8 mouse cellular contexts compared by ENCODE assay signal in the genomic region with DNA sequence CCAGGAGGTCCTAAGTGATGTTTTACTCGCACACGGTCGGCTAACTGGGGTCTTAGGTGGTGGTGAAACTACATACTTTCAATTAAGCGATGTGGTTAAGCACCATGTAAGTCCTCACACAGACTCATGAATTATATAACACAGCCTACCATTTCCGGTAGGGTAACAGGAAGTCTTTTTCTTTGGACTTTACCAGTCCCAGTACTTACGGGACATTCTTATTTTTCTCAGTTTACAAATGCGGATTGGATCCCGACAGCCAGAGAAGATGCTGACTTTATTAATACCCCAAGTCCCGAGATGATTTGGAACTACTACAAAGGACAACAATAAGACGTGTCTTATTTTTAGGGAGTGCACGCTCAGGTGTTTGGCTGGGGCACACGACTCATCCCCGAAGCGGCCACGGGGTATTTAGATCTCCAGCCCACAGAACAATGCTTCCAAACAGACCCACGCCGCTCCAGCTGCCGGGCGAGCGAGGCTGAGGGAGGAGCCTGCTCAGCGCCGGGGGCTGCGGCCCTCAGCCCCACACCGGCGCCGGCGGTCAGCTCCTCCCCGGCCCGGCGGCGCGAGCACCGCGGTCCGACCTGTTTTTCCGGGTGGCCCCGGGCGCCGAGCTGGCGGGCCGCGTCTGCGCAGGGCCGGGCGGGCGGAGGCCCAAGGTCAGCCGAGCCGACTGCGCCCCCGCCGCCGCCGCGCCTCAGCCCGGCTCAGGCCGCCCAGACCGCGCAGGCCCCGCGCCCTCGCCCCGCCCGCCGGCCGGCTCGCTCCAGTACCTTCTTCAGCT. TPM values are rescaled to one million over a fixed set of nuclear protein-coding genes. Genes with fewer than 3 reads are reported as not detected.
DNase-seq lines count a peak whose midpoint lies in the region; ATAC-seq and TF ChIP-seq lines count a peak whose summit lies in the region.

No protein-coding gene starts in this region.

- peak overlapping the region; percentile 98 for H3K4me3 ChIP-seq in gastrocnemius, adult 2 months
- H3K4me3 ChIP-seq in cortical plate, adult 2 months (ENCODE audit: insufficient read depth, low read length) = peak overlapping the region; percentile 98
- peak overlapping the region; percentile 95 to 100 for H3K4me3 ChIP-seq in heart, embryonic 14.5 days (ENCODE audit: control insufficient read depth in 1 of 2, insufficient read depth in 1 of 2, low read depth in 1 of 2, low read length in 2 of 2)
- peak overlapping the region; percentile 91 for H3K4me3 ChIP-seq in stomach, embryonic 15.5 days (replicated peaks)

- peak; percentile 84 for ATAC-seq in heart, embryonic 14.5 days (ENCODE audit: insufficient number of reproducible peaks, insufficient read depth, low FRiP score, low read depth)
- peak; percentile 43 for ATAC-seq in megakaryocyte progenitor cell, adult 5-6 weeks (replicated peaks; ENCODE audit: poor library complexity)
- peak; percentile 91 for ATAC-seq in stomach, embryonic 15.5 days (ENCODE audit: insufficient read depth, low FRiP score, low read depth)

- no peaks in the 10 kb centered on the region for H3K27me3 ChIP-seq in heart, embryonic 14.5 days (ENCODE audit: control insufficient read depth, insufficient read depth, low read length)
- no peaks in the 10 kb centered on the region for H3K27me3 ChIP-seq in stomach, embryonic 15.5 days (replicated peaks)

- no peak for TF ChIP-seq POLR2A in cortical plate, adult 2 months (IDR thresholded peaks at IDR 0.05; ENCODE audit: extremely low read depth, insufficient read depth, low read length)

- DNase-seq in gastrocnemius, adult 2 months = no peak
- no peak for DNase-seq in gastrocnemius, postnatal 14 days
- peak; percentile 25 to 43 for DNase-seq in CD8-positive naive resting alpha-beta T cell, adult 2 months (ENCODE audit: low read depth in 2 of 2, low spot score in 2 of 2)
- peak; percentile 17 to 24 for DNase-seq in layer of hippocampus, adult 8-10 months (ENCODE audit: low spot score in 2 of 2)

- H3K9me3 ChIP-seq in heart, embryonic 14.5 days (ENCODE audit: control insufficient read depth, low read length) = no peaks in the 10 kb centered on the region
- no peaks in the 10 kb centered on the region for H3K9me3 ChIP-seq in stomach, embryonic 15.5 days

- peak overlapping the region; percentile 100 for H3K27ac ChIP-seq in gastrocnemius, adult 2 months
- H3K27ac ChIP-seq in cortical plate, adult 2 months (ENCODE audit: insufficient read depth, low read length) = peak overlapping the region; percentile 88
- peak overlapping the region; percentile 96 to 97 for H3K27ac ChIP-seq in heart, embryonic 14.5 days (replicated peaks in 1 of 2; ENCODE audit: control insufficient read depth in 1 of 2, insufficient read depth in 1 of 2, low read depth in 2 of 2, low read length in 2 of 2)
- peak overlapping the region; percentile 95 for H3K27ac ChIP-seq in stomach, embryonic 15.5 days

- intact Hi-C loops in gastrocnemius, adult 2 months (cut with DNase I) = loop anchor here (10.0 kb wide), 1 partner anchor 260 kb away; the partner anchor contains the start of genes Orc6 and Vps35
- intact Hi-C loops in gastrocnemius, postnatal 14 days (cut with DNase I; ENCODE audit: low total_unique reads) = no loop called here

- H3K4me2 ChIP-seq in heart, embryonic 14.5 days (ENCODE audit: low read length) = peak overlapping the region; percentile 95
- H3K4me2 ChIP-seq in stomach, embryonic 15.5 days = peak overlapping the region; percentile 84

- H3K36me3 ChIP-seq in heart, embryonic 14.5 days (ENCODE audit: control insufficient read depth, insufficient read depth, low read length) = peaks cover 37% of the 10 kb centered on the region
- H3K36me3 ChIP-seq in stomach, embryonic 15.5 days = peaks cover 11% of the 10 kb centered on the region; the same call in 1 of the 2 replicates

- H3K4me1 ChIP-seq in cortical plate, adult 2 months (ENCODE audit: control insufficient read depth, insufficient read depth, low read length) = peaks cover 3% of the 10 kb centered on the region
- H3K4me1 ChIP-seq in heart, embryonic 14.5 days (ENCODE audit: control insufficient read depth in 2 of 2, insufficient read depth in 2 of 2, low read length in 2 of 2) = peaks cover 0 to 13% of the 10 kb centered on the region in 2 experiments; a peak in 2 of 4 replicates
- 0 out of 2 replicates have a peak, but pooled peaks cover 2% of the 10 kb centered on the region for H3K4me1 ChIP-seq in stomach, embryonic 15.5 days

- whole genome bisulfite sequencing in heart, embryonic 14.5 days = under 1% methylated on average over 55 of the region's 66 CpGs
- under 1% methylated on average over 48 of the region's 66 CpGs for WGBS in stomach, embryonic 15.5 days

- peak overlapping the region; percentile 95 for H3K9ac ChIP-seq in heart, embryonic 14.5 days (ENCODE audit: low read length)
- H3K9ac ChIP-seq in stomach, embryonic 15.5 days = peak overlapping the region; percentile 76

- no peak for TF ChIP-seq CTCF in gastrocnemius, adult 2 months (IDR thresholded peaks at IDR 0.05)
- no peak for TF ChIP-seq CTCF in cortical plate, adult 2 months (IDR thresholded peaks at IDR 0.05; ENCODE audit: extremely low read depth, insufficient read depth, low read length)

RNA-seq across cellular contexts. Expression of gene Dnaja2, which starts 0.6 kb away (rescaled TPM):
- total RNA-seq in gastrocnemius, adult 2 months (2021) = 100 to 1,000 TPM; 204 to 232 TPM
- total RNA-seq in gastrocnemius, postnatal 14 days (2021) = 100 to 1,000 TPM; 177 to 178 TPM
- 95.2 and 114 TPM in 2 replicates for polyA plus RNA-seq in cortical plate, adult 2 months (2012; rRNA removed)
- polyA plus RNA-seq in heart, embryonic 14.5 days (2014; fragmentation: Nextera tagmentation; extraction: Ambion mirVana) = 130 and 141 TPM in 2 replicates
- total RNA-seq in layer of hippocampus, adult 8-10 months (2022) = 100 to 1,000 TPM; 184 to 196 (median 194) TPM
- 127 and 139 TPM in 2 replicates for total RNA-seq in megakaryocyte progenitor cell, adult 5-6 weeks (2015)
- total RNA-seq in megakaryocyte progenitor cell, adult 5-6 weeks (2017) = 121 and 143 TPM in 2 replicates
- polyA plus RNA-seq in stomach, embryonic 15.5 days (2015; fragmentation: Nextera tagmentation; extraction: Ambion mirVana) = 146 and 156 TPM in 2 replicates

Comparison
In these comparisons a context has a peak if more than half of its experiments do, and no peak if none do; other contexts are left out.
1. DNase-seq: peak in CD8-positive naive resting alpha-beta T cell, adult 2 months (2 of 2) and layer of hippocampus, adult 8-10 months (2 of 2); none in gastrocnemius, adult 2 months (single experiment) and gastrocnemius, postnatal 14 days (single experiment).
2. Peak in every context shown above with its lines, with median percentiles within 50 percentile points of each other: H3K27ac ChIP-seq, H3K4me3 ChIP-seq and ATAC-seq.